Mouse (Mus musculus): ENCODE measurements around the gene Taar1. TPM values are rescaled to one million over a fixed set of nuclear protein-coding genes. Genes with fewer than 3 reads are reported as not detected.

Gene Taar1
- polyA plus RNA-seq, 1 experiment from 2014 or later, result not detected

Other genes with a start within 250 kb of the Taar1 start
- gene Rps12, start 133.1 kb upstream of the Taar1 start, polyA plus RNA-seq (2014; fragmentation: Nextera tagmentation; extraction: Ambion mirVana), result 113 and 122 TPM in 2 replicates
- gene Slc18b1, start 123.4 kb upstream of the Taar1 start, polyA plus RNA-seq (2014; fragmentation: Nextera tagmentation; extraction: Ambion mirVana), result 9.3 and 11.4 TPM in 2 replicates
- 0.15 and 0.43 TPM in 2 replicates for gene Vnn3, start 68.9 kb upstream of the Taar1 start, polyA plus RNA-seq (2014; fragmentation: Nextera tagmentation; extraction: Ambion mirVana)
- 3.7 and 4.5 TPM in 2 replicates for gene Vnn1, start 25.7 kb upstream of the Taar1 start, polyA plus RNA-seq (2014; fragmentation: Nextera tagmentation; extraction: Ambion mirVana)
- not detected in 2 replicates for gene Taar2, start 18.2 kb downstream of the Taar1 start, polyA plus RNA-seq (2014; fragmentation: Nextera tagmentation; extraction: Ambion mirVana)
- not detected in 2 replicates for gene Taar3, start 29.2 kb downstream of the Taar1 start, polyA plus RNA-seq (2014; fragmentation: Nextera tagmentation; extraction: Ambion mirVana)
- not detected in 2 replicates for gene Taar4, start 40.1 kb downstream of the Taar1 start, polyA plus RNA-seq (2014; fragmentation: Nextera tagmentation; extraction: Ambion mirVana)
- not detected in 2 replicates for gene Taar5, start 50.4 kb downstream of the Taar1 start, polyA plus RNA-seq (2014; fragmentation: Nextera tagmentation; extraction: Ambion mirVana)
- gene Taar6, start 65.3 kb downstream of the Taar1 start, polyA plus RNA-seq (2014; fragmentation: Nextera tagmentation; extraction: Ambion mirVana), result not detected in 2 replicates
- gene Taar7a, start 73.1 kb downstream of the Taar1 start, polyA plus RNA-seq (2014; fragmentation: Nextera tagmentation; extraction: Ambion mirVana), result not detected in 2 replicates
- not detected in 2 replicates for gene Taar7b, start 79.6 kb downstream of the Taar1 start, polyA plus RNA-seq (2014; fragmentation: Nextera tagmentation; extraction: Ambion mirVana)
- gene Taar7d, start 106.9 kb downstream of the Taar1 start, polyA plus RNA-seq (2014; fragmentation: Nextera tagmentation; extraction: Ambion mirVana), result not detected in 2 replicates
- gene Taar7e, start 117.3 kb downstream of the Taar1 start, polyA plus RNA-seq (2014; fragmentation: Nextera tagmentation; extraction: Ambion mirVana), result not detected in 2 replicates
- not detected in 2 replicates for gene Taar7f, start 129.2 kb downstream of the Taar1 start, polyA plus RNA-seq (2014; fragmentation: Nextera tagmentation; extraction: Ambion mirVana)
- not detected in 2 replicates for gene Taar8a, start 156.1 kb downstream of the Taar1 start, polyA plus RNA-seq (2014; fragmentation: Nextera tagmentation; extraction: Ambion mirVana)
- gene Taar8b, start 171.9 kb downstream of the Taar1 start, polyA plus RNA-seq (2014; fragmentation: Nextera tagmentation; extraction: Ambion mirVana), result not detected in 2 replicates
- gene Taar8c, start 181.6 kb downstream of the Taar1 start, polyA plus RNA-seq (2014; fragmentation: Nextera tagmentation; extraction: Ambion mirVana), result not detected in 2 replicates
- not detected in 2 replicates for gene Taar9, start 189.2 kb downstream of the Taar1 start, polyA plus RNA-seq (2014; fragmentation: Nextera tagmentation; extraction: Ambion mirVana)
- 87.4 and 91.7 TPM in 2 replicates for gene Stx7, start 228.9 kb downstream of the Taar1 start, polyA plus RNA-seq (2014; fragmentation: Nextera tagmentation; extraction: Ambion mirVana)